Mouse (Mus musculus): Measurements from ENCODE around the gene Zc3h12a. TPM values are rescaled to one million over a fixed set of nuclear protein-coding genes. Genes with fewer than 3 reads are reported as not detected.

Gene Zc3h12a
- polyA plus RNA-seq, 1 experiment from 2014 or later, result 1.3 TPM

GRCm38 (mm10) chr4:125153659-125154241 lies 26.1 kb upstream of the Zc3h12a start:
- no peaks in the 10 kb centered on the region for H3K9me3 ChIP-seq (ENCODE audit: control insufficient read depth, low read length)
- H3K36me3 ChIP-seq (ENCODE audit: control insufficient read depth, insufficient read depth, low read length), result no peaks in the 10 kb centered on the region
- no peak overlapping the region for H3K4me2 ChIP-seq
- H3K4me1 ChIP-seq (replicated peaks; ENCODE audit: control insufficient read depth, insufficient read depth, low read length), result no peaks in the 10 kb centered on the region
- DNase-seq (ENCODE audit: low spot score), result no peak
- no peak for ATAC-seq (replicated peaks; ENCODE audit: low FRiP score)
- WGBS, result 62% methylated on average over 4 of the region's 4 CpGs
- no peak overlapping the region for H3K4me3 ChIP-seq (ENCODE audit: low read depth, low read length)
- no peaks in the 10 kb centered on the region for H3K27me3 ChIP-seq (replicated peaks; ENCODE audit: control insufficient read depth, insufficient read depth, low read length)
- no peak overlapping the region for H3K9ac ChIP-seq (ENCODE audit: low read depth, low read length)
- no peak overlapping the region for H3K27ac ChIP-seq (ENCODE audit: low read depth, low read length)

- no peak for ATAC-seq (replicated peaks; ENCODE audit: low FRiP score)
- no peaks in the 10 kb centered on the region for H3K27me3 ChIP-seq (replicated peaks; ENCODE audit: control insufficient read depth, insufficient read depth, low read length)
- H3K9ac ChIP-seq (ENCODE audit: low read depth, low read length), result no peak overlapping the region
- H3K27ac ChIP-seq (ENCODE audit: low read depth, low read length), result no peak overlapping the region
- no peaks in the 10 kb centered on the region for H3K36me3 ChIP-seq (ENCODE audit: control insufficient read depth, insufficient read depth, low read length)
- DNase-seq (ENCODE audit: low spot score), result no peak
- H3K4me2 ChIP-seq, result no peak overlapping the region
- no peak overlapping the region for H3K4me3 ChIP-seq (ENCODE audit: low read depth, low read length)
- 83% methylated on average over 6 of the region's 6 CpGs for WGBS
- H3K4me1 ChIP-seq (replicated peaks; ENCODE audit: control insufficient read depth, insufficient read depth, low read length), result no peaks in the 10 kb centered on the region
- no peaks in the 10 kb centered on the region for H3K9me3 ChIP-seq (ENCODE audit: control insufficient read depth, low read length)
Measured at GRCm38 (mm10) chr4:125152469-125152868, 24.8 kb upstream of the Zc3h12a start.

GRCm38 (mm10) chr4:125149460-125149859 lies 21.8 kb upstream of the Zc3h12a start:
- no peak for ATAC-seq (replicated peaks; ENCODE audit: low FRiP score)

GRCm38 (mm10) chr4:125147970-125148369 lies 20.3 kb upstream of the Zc3h12a start:
- H3K9ac ChIP-seq (ENCODE audit: low read depth, low read length), result no peak overlapping the region
- H3K4me3 ChIP-seq (ENCODE audit: low read depth, low read length), result no peak overlapping the region
- ATAC-seq (replicated peaks; ENCODE audit: low FRiP score) (no peak), DNase-seq (ENCODE audit: low spot score) (no peak)
- no peaks in the 10 kb centered on the region for H3K4me1 ChIP-seq (replicated peaks; ENCODE audit: control insufficient read depth, insufficient read depth, low read length)
- H3K36me3 ChIP-seq (ENCODE audit: control insufficient read depth, insufficient read depth, low read length), result no peaks in the 10 kb centered on the region
- no peak overlapping the region for H3K27ac ChIP-seq (ENCODE audit: low read depth, low read length)
- peaks cover 2% of the 10 kb centered on the region; the same call in 1 of the 2 replicates for H3K27me3 ChIP-seq (replicated peaks; ENCODE audit: control insufficient read depth, insufficient read depth, low read length)
- 82% methylated on average over 4 of the region's 4 CpGs for WGBS
- no peak overlapping the region for H3K4me2 ChIP-seq
- H3K9me3 ChIP-seq (ENCODE audit: control insufficient read depth, low read length), result no peaks in the 10 kb centered on the region

More at GRCm38 (mm10) chr4:125149460-125149859, 21.8 kb upstream of the Zc3h12a start:
- no peak overlapping the region for H3K4me2 ChIP-seq
- H3K27me3 ChIP-seq (replicated peaks; ENCODE audit: control insufficient read depth, insufficient read depth, low read length), result peaks cover 2% of the 10 kb centered on the region; the same call in 1 of the 2 replicates
- no peak overlapping the region for H3K4me3 ChIP-seq (ENCODE audit: low read depth, low read length)
- no peaks in the 10 kb centered on the region for H3K36me3 ChIP-seq (ENCODE audit: control insufficient read depth, insufficient read depth, low read length)
- H3K27ac ChIP-seq (ENCODE audit: low read depth, low read length), result no peak overlapping the region
- no peak overlapping the region for H3K9ac ChIP-seq (ENCODE audit: low read depth, low read length)
- WGBS, result 50% methylated on average over 5 of the region's 5 CpGs
- no peaks in the 10 kb centered on the region for H3K9me3 ChIP-seq (ENCODE audit: control insufficient read depth, low read length)
- no peaks in the 10 kb centered on the region for H3K4me1 ChIP-seq (replicated peaks; ENCODE audit: control insufficient read depth, insufficient read depth, low read length)
- DNase-seq (ENCODE audit: low spot score), result no peak

GRCm38 (mm10) chr4:125145213-125145612 lies 17.6 kb upstream of the Zc3h12a start:
- no peak for DNase-seq (ENCODE audit: low spot score)
- Histone ChIP-seq H3K4me3 (ENCODE audit: low read depth, low read length) (no peak overlapping the region), H3K27ac (ENCODE audit: low read depth, low read length) (no peak overlapping the region), H3K9ac (ENCODE audit: low read depth, low read length) (no peak overlapping the region), H3K27me3 (replicated peaks; ENCODE audit: control insufficient read depth, insufficient read depth, low read length) (peaks cover 2% of the 10 kb centered on the region; the same call in 1 of the 2 replicates), H3K4me1 (replicated peaks; ENCODE audit: control insufficient read depth, insufficient read depth, low read length) (no peaks in the 10 kb centered on the region), H3K36me3 (ENCODE audit: control insufficient read depth, insufficient read depth, low read length) (no peaks in the 10 kb centered on the region), H3K9me3 (ENCODE audit: control insufficient read depth, low read length) (no peaks in the 10 kb centered on the region), H3K4me2 (no peak overlapping the region)
- no peak for ATAC-seq (replicated peaks; ENCODE audit: low FRiP score)
- WGBS, result 17% methylated on average over 10 of the region's 10 CpGs

GRCm38 (mm10) chr4:125144627-125145026 lies 17.0 kb upstream of the Zc3h12a start:
- H3K27ac ChIP-seq (ENCODE audit: low read depth, low read length), result no peak overlapping the region
- ATAC-seq (replicated peaks; ENCODE audit: low FRiP score), result no peak
- H3K4me3 ChIP-seq (ENCODE audit: low read depth, low read length), result no peak overlapping the region
- H3K4me1 ChIP-seq (replicated peaks; ENCODE audit: control insufficient read depth, insufficient read depth, low read length), result no peaks in the 10 kb centered on the region
- H3K9ac ChIP-seq (ENCODE audit: low read depth, low read length), result no peak overlapping the region
- no peaks in the 10 kb centered on the region for H3K9me3 ChIP-seq (ENCODE audit: control insufficient read depth, low read length)
- WGBS, result 42% methylated on average over 7 of the region's 7 CpGs
- no peaks in the 10 kb centered on the region for H3K36me3 ChIP-seq (ENCODE audit: control insufficient read depth, insufficient read depth, low read length)
- DNase-seq (ENCODE audit: low spot score), result no peak
- H3K4me2 ChIP-seq, result no peak overlapping the region
- H3K27me3 ChIP-seq (replicated peaks; ENCODE audit: control insufficient read depth, insufficient read depth, low read length), result peaks cover 2% of the 10 kb centered on the region; the same call in 1 of the 2 replicates

- 47% methylated on average over 5 of the region's 5 CpGs for WGBS
- H3K27ac ChIP-seq (ENCODE audit: low read depth, low read length), result no peak overlapping the region
- peaks cover 2% of the 10 kb centered on the region; the same call in 1 of the 2 replicates for H3K27me3 ChIP-seq (replicated peaks; ENCODE audit: control insufficient read depth, insufficient read depth, low read length)
- H3K4me2 ChIP-seq, result no peak overlapping the region
- no peak overlapping the region for H3K4me3 ChIP-seq (ENCODE audit: low read depth, low read length)
- H3K9me3 ChIP-seq (ENCODE audit: control insufficient read depth, low read length), result no peaks in the 10 kb centered on the region
- ATAC-seq (replicated peaks; ENCODE audit: low FRiP score) (no peak), DNase-seq (ENCODE audit: low spot score) (no peak)
- no peak overlapping the region for H3K9ac ChIP-seq (ENCODE audit: low read depth, low read length)
- no peaks in the 10 kb centered on the region for H3K36me3 ChIP-seq (ENCODE audit: control insufficient read depth, insufficient read depth, low read length)
- H3K4me1 ChIP-seq (replicated peaks; ENCODE audit: control insufficient read depth, insufficient read depth, low read length), result no peaks in the 10 kb centered on the region
Measured at GRCm38 (mm10) chr4:125144211-125144610, 16.6 kb upstream of the Zc3h12a start.

- Histone ChIP-seq H3K4me1 (replicated peaks; ENCODE audit: control insufficient read depth, insufficient read depth, low read length) (no peaks in the 10 kb centered on the region), H3K27ac (ENCODE audit: low read depth, low read length) (no peak overlapping the region), H3K4me2 (no peak overlapping the region), H3K4me3 (ENCODE audit: low read depth, low read length) (no peak overlapping the region), H3K27me3 (replicated peaks; ENCODE audit: control insufficient read depth, insufficient read depth, low read length) (no peaks in the 10 kb centered on the region), H3K36me3 (ENCODE audit: control insufficient read depth, insufficient read depth, low read length) (no peaks in the 10 kb centered on the region), H3K9me3 (ENCODE audit: control insufficient read depth, low read length) (no peaks in the 10 kb centered on the region), H3K9ac (ENCODE audit: low read depth, low read length) (no peak overlapping the region)
- no peak for DNase-seq (ENCODE audit: low spot score)
- WGBS, result 64% methylated on average over 7 of the region's 7 CpGs
- no peak for ATAC-seq (replicated peaks; ENCODE audit: low FRiP score)
Measured at GRCm38 (mm10) chr4:125138321-125138720, 10.7 kb upstream of the Zc3h12a start.

- H3K9ac ChIP-seq (ENCODE audit: low read depth, low read length), result no peak overlapping the region
- no peaks in the 10 kb centered on the region for H3K4me1 ChIP-seq (replicated peaks; ENCODE audit: control insufficient read depth, insufficient read depth, low read length)
- H3K4me3 ChIP-seq (ENCODE audit: low read depth, low read length), result no peak overlapping the region
- ATAC-seq (replicated peaks; ENCODE audit: low FRiP score) (no peak), DNase-seq (ENCODE audit: low spot score) (no peak)
- no peaks in the 10 kb centered on the region for H3K9me3 ChIP-seq (ENCODE audit: control insufficient read depth, low read length)
- H3K27ac ChIP-seq (ENCODE audit: low read depth, low read length), result no peak overlapping the region
- H3K27me3 ChIP-seq (replicated peaks; ENCODE audit: control insufficient read depth, insufficient read depth, low read length), result no peaks in the 10 kb centered on the region
- no peak overlapping the region for H3K4me2 ChIP-seq
- H3K36me3 ChIP-seq (ENCODE audit: control insufficient read depth, insufficient read depth, low read length), result no peaks in the 10 kb centered on the region
- 66% methylated on average over 12 of the region's 12 CpGs for WGBS
Measured at GRCm38 (mm10) chr4:125136303-125136888, 8.8 kb upstream of the Zc3h12a start.

Data from liver, embryonic 11.5 days (tissue).